Mouse (Mus musculus) stomach, postnatal 0 days (tissue): Measurements from ENCODE around the gene Nek9. TPM values are rescaled to one million over a fixed set of nuclear protein-coding genes. Genes with fewer than 3 reads are reported as not detected.

ENCODE experiments used
- ATAC-seq: fragments of 200-750 bp; cut with Nextera tagmentation; 2 replicates; pipeline ENCODE4 v1.8.0; 2017; ENCODE audit not compliant: low FRiP score, low TSS enrichment
- DNase-seq: peaks from one replicate; pipeline ENCODE4 v3.0.0-alpha.2; 2016; ENCODE audit warnings: low spot score
- H3K27ac ChIP-seq: fragments of 300-500 bp; sonication (generic); replicated peaks from 2 replicates; pipeline ENCODE4 v1.5.1; 2014; ENCODE audit warnings: mild to moderate bottlenecking, control low read depth
- H3K27me3 ChIP-seq: fragments of 300-500 bp; sonication (generic); 2 replicates; pipeline ENCODE4 v1.6.1; 2014; ENCODE audit warnings: low read length; ENCODE audit not compliant: control insufficient read depth, insufficient read depth
- H3K36me3 ChIP-seq: fragments of 300-500 bp; sonication (generic); 2 replicates; pipeline ENCODE4 v1.6.1; 2014; ENCODE audit warnings: low read length, mixed read lengths; ENCODE audit not compliant: control insufficient read depth, insufficient read depth
- H3K4me1 ChIP-seq: fragments of 300-500 bp; sonication (generic); replicated peaks from 2 replicates; pipeline ENCODE4 v1.6.1; 2014; ENCODE audit warnings: antibody characterized with exemption; ENCODE audit not compliant: control insufficient read depth, insufficient read depth
- H3K4me2 ChIP-seq: fragments of 300-500 bp; sonication (generic); replicated peaks from 2 replicates; pipeline ENCODE4 v1.6.1; 2014; ENCODE audit warnings: low read depth, mild to moderate bottlenecking, control low read depth, moderate library complexity
- H3K4me3 ChIP-seq: fragments of 300-500 bp; sonication (generic); 2 replicates; pipeline ENCODE4 v1.5.1; 2014; ENCODE audit warnings: low read depth, low read length, control low read depth
- H3K9ac ChIP-seq: fragments of 300-500 bp; sonication (generic); 2 replicates; pipeline ENCODE4 v1.6.1; 2014; ENCODE audit warnings: mild to moderate bottlenecking, low read length, control low read depth, mixed read lengths
- H3K9me3 ChIP-seq: fragments of 300-500 bp; sonication (generic); 2 replicates; pipeline ENCODE4 v1.6.1; 2016; ENCODE audit warnings: low read length; ENCODE audit not compliant: control insufficient read depth
- CTCF ChIP-seq: IDR thresholded peaks from 2 replicates; pipeline ENCODE4 v1.5.1; 2016; ENCODE audit warnings: antibody characterized with exemption, low read depth, mild to moderate bottlenecking, moderate library complexity
- EP300 ChIP-seq: optimal IDR thresholded peaks from 2 replicates; pipeline ENCODE3; 2016; ENCODE audit warnings: antibody characterized with exemption
- WGBS: fragments of 180-500 bp; shearing (Covaris S2); extraction: QIAGEN DNeasy Blood & Tissue Kit; methylation state at CpG from one replicate; pipeline ENCODE4 v1.1.7; 2014; 5-methylcytosine and 5-hydroxymethylcytosine counted together
- polyA plus RNA-seq: library from polyadenylated mRNA; unstranded; fragments of >200 nt; fragmentation: Nextera tagmentation; extraction: Ambion mirVana; gene quantifications from 2 replicates; pipeline ENCODE4 v1.2.1, GENCODE M21; 2015

The Nek9 gene
- polyA plus RNA-seq, 1 experiment from 2014 or later: 7.2 TPM

DNA sequence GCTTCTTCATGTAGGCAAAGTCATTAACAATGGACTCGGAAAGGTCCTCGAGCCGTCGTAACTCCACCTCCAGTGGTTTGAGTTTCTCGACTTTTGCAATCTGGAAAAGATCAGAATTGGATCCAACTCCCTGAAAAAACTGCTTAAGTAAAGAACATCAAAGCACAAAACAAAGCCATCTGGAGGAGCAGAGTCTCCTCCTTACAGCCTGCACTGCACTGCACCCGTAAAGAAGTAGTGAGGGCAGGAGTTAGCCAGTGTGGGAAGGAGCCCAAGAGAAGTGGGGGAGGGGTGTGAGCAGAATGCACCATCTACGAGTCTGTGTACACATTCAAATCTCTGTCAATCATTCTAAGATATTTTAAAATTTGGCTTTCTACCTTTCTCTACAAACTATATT is 5.1 kb upstream of the Nek9 start:
- Histone ChIP-seq H3K4me1 (no peaks in the 10 kb centered on the region; the same call in 1 of the 2 replicates), H3K4me3 (no peak overlapping the region), H3K36me3 (peaks cover 5% of the 10 kb centered on the region; the same call in 1 of the 2 replicates), H3K27me3 (no peaks in the 10 kb centered on the region), H3K9me3 (no peaks in the 10 kb centered on the region), H3K9ac (no peak overlapping the region), H3K27ac (no peak overlapping the region), H3K4me2 (no peak overlapping the region)
- DNase-seq (no peak), ATAC-seq (no peak)
- TF ChIP-seq CTCF: no peak
- TF ChIP-seq EP300: no peak
- 49% methylated on average over 7 of the region's 7 CpGs for WGBS

GRCm38 (mm10) chr12:85342310-85342709 is 3.1 kb upstream of the Nek9 start:
- no peak for DNase-seq
- no peaks in the 10 kb centered on the region for H3K9me3 ChIP-seq
- no peak overlapping the region for H3K9ac ChIP-seq
- no peak overlapping the region for H3K4me3 ChIP-seq
- H3K36me3 ChIP-seq: no peaks in the 10 kb centered on the region
- no peak for ATAC-seq
- 68% methylated on average over 4 of the region's 4 CpGs for WGBS
- H3K4me1 ChIP-seq: peaks cover 2% of the 10 kb centered on the region; the same call in 1 of the 2 replicates
- TF ChIP-seq CTCF: no peak
- no peak for TF ChIP-seq EP300
- no peaks in the 10 kb centered on the region for H3K27me3 ChIP-seq
- H3K4me2 ChIP-seq: no peak overlapping the region
- no peak overlapping the region for H3K27ac ChIP-seq

GRCm38 (mm10) chr12:85341131-85341530 is 2.0 kb upstream of the Nek9 start:
- no peak overlapping the region for H3K9ac ChIP-seq

DNA sequence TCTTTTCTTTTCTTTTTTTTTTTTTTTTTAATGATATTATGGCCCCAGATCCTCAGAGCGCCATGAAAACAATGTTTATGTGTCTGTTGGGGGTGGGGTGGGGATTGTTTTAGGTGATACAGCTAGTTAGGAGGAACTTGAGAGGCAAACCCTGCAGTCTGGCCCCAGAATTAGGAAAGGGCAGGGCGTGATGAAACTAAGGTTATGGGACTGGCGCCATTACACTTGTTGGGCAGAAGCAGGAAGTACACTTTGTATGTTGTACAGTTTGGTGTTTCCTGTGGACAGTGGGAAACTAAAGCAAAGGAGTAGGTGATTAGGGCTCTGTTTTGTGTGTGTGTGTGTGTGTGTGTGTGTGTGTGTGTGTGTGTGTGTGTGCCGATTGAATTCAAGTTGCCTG is 785 bp upstream of the Nek9 start:
- H3K4me3 ChIP-seq: no peak overlapping the region
- H3K9ac ChIP-seq: no peak overlapping the region
- 38% methylated on average over 4 of the region's 4 CpGs for WGBS
- H3K9me3 ChIP-seq: no peaks in the 10 kb centered on the region
- H3K27me3 ChIP-seq: no peaks in the 10 kb centered on the region
- 0 out of 2 replicates have a peak overlapping the region, but pooled peaks have one; percentile 53 for H3K27ac ChIP-seq
- peak; percentile 39 for DNase-seq
- H3K4me1 ChIP-seq: 0 out of 2 replicates have a peak, but pooled peaks cover 2% of the 10 kb centered on the region
- peak overlapping the region; percentile 78 for H3K4me2 ChIP-seq
- ATAC-seq: no peak
- 0 out of 2 replicates have a peak, but pooled peaks have one; percentile 7 for TF ChIP-seq CTCF
- no peak for TF ChIP-seq EP300
- H3K36me3 ChIP-seq: peaks cover 5% of the 10 kb centered on the region; the same call in 1 of the 2 replicates

More at GRCm38 (mm10) chr12:85341131-85341530, 2.0 kb upstream of the Nek9 start:
- 0 out of 2 replicates have a peak, but pooled peaks cover 2% of the 10 kb centered on the region for H3K4me1 ChIP-seq
- no peak for TF ChIP-seq EP300
- TF ChIP-seq CTCF: peak; percentile 83
- peaks cover under 1% of the 10 kb centered on the region; the same call in 1 of the 2 replicates for H3K36me3 ChIP-seq
- DNase-seq (no peak), ATAC-seq (no peak)
- no peaks in the 10 kb centered on the region for H3K27me3 ChIP-seq
- no peak overlapping the region for H3K27ac ChIP-seq
- WGBS: 44% methylated on average over 1 of the region's 1 CpGs
- H3K4me2 ChIP-seq: no peak overlapping the region
- no peak overlapping the region for H3K4me3 ChIP-seq
- H3K9me3 ChIP-seq: no peaks in the 10 kb centered on the region

GRCm38 (mm10) chr12:85338815-85339214 is 347 bp downstream of the Nek9 start:
- H3K4me3 ChIP-seq: peak overlapping the region; percentile 95
- DNase-seq: no peak

DNA sequence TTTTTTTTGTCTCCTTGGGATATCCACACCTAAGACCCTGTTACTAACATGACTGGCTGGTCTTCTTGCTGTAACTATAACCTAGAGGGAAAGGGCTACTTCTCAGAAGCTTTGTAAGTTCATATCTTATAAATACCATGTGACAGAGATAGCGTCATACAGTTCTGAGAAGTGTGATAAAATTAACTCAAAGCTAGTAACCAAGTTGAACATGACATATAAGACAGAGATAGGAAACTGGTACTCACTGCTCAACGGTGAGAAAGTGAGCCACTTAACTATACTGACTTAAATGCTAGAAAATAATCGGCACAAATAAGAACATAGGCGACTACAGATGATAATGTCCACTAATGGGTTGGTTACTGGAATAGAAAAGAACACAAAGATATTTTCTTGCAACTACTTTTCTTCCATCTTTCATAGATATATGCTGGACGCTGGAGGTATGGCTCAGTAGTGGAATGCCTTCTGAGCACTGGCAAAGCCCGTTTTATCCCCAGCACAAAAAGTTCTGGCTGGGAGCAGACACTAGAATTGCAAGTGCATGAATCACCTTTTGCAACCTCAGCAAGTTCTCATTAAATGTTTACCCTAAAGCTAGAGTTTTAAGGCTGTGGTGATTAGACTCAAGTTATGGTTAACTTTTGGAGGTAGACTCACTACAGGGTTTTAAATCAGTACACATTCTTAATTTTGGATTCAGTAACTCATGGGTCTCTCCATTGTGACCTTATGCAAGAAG is 1.4 kb downstream of the Nek9 start:
- no peak overlapping the region for H3K27ac ChIP-seq
- H3K27me3 ChIP-seq: no peaks in the 10 kb centered on the region
- peaks cover 5% of the 10 kb centered on the region; the same call in 1 of the 2 replicates for H3K36me3 ChIP-seq
- peak overlapping the region; percentile 95; the same call in 1 of the 2 replicates for H3K4me3 ChIP-seq
- no peak for DNase-seq
- 0 out of 2 replicates have a peak, but pooled peaks cover 2% of the 10 kb centered on the region for H3K4me1 ChIP-seq
- H3K4me2 ChIP-seq: peak overlapping the region; percentile 78
- TF ChIP-seq CTCF (no peak), EP300 (no peak)
- ATAC-seq: no peak
- 60% methylated on average over 6 of the region's 6 CpGs for WGBS
- no peak overlapping the region for H3K9ac ChIP-seq
- no peaks in the 10 kb centered on the region for H3K9me3 ChIP-seq

More at GRCm38 (mm10) chr12:85338815-85339214, 347 bp downstream of the Nek9 start:
- Histone ChIP-seq H3K36me3 (peaks cover 5% of the 10 kb centered on the region; the same call in 1 of the 2 replicates), H3K9ac (peak overlapping the region; percentile 97), H3K27ac (peak overlapping the region; percentile 96), H3K9me3 (no peaks in the 10 kb centered on the region), H3K27me3 (no peaks in the 10 kb centered on the region), H3K4me2 (peak overlapping the region; percentile 78), H3K4me1 (0 out of 2 replicates have a peak, but pooled peaks cover 2% of the 10 kb centered on the region)
- TF ChIP-seq EP300: no peak
- no peak for TF ChIP-seq CTCF
- peak; percentile 60 for ATAC-seq
- 1% methylated on average over 38 of the region's 42 CpGs for WGBS
